Mouse (Mus musculus) ES-Bruce4 (cell line): ENCODE results near the gene Aars2. TPM values are rescaled to one million over a fixed set of nuclear protein-coding genes. Genes with fewer than 3 reads are reported as not detected.

Experiments used
- H3K27ac ChIP-seq: 2 replicates; pipeline ENCODE4 v1.5.1; 2012; ENCODE audit warnings: low read length, inconsistent platforms; ENCODE audit not compliant: insufficient read depth
- H3K27me3 ChIP-seq: 2 replicates; pipeline ENCODE4 v1.6.1; 2012; ENCODE audit warnings: mild to moderate bottlenecking, low read length, inconsistent platforms; ENCODE audit not compliant: control insufficient read depth, poor library complexity, insufficient read depth, severe bottlenecking
- H3K36me3 ChIP-seq: 2 replicates; pipeline ENCODE4 v1.6.1; 2012; ENCODE audit warnings: inconsistent platforms, mild to moderate bottlenecking, low read length, moderate library complexity; ENCODE audit not compliant: control insufficient read depth, poor library complexity, insufficient read depth, severe bottlenecking
- H3K4me1 ChIP-seq: one replicate; pipeline ENCODE4 v1.8.1; 2011; ENCODE audit warnings: low read length; ENCODE audit not compliant: control insufficient read depth, insufficient read depth
- H3K4me3 ChIP-seq: 2 replicates; pipeline ENCODE4 v1.5.1; 2011; ENCODE audit warnings: low read depth, mild to moderate bottlenecking, low read length
- H3K9ac ChIP-seq: 2 replicates; pipeline ENCODE4 v1.6.1; 2012; ENCODE audit warnings: low read depth, mild to moderate bottlenecking, inconsistent platforms; ENCODE audit not compliant: poor library complexity, severe bottlenecking
- H3K9me3 ChIP-seq: replicated peaks from 2 replicates; pipeline ENCODE4 v1.6.1; 2012; ENCODE audit warnings: mild to moderate bottlenecking, low read length, inconsistent platforms; ENCODE audit not compliant: control insufficient read depth, poor library complexity, insufficient read depth, severe bottlenecking
- CTCF ChIP-seq: IDR thresholded peaks from one replicate; pipeline ENCODE4 v1.8.1; 2011; ENCODE audit warnings: low read depth, low read length
- EP300 ChIP-seq: IDR thresholded peaks from 2 replicates; pipeline ENCODE4 v1.6.1; 2011; ENCODE audit warnings: low read depth, low read length; ENCODE audit not compliant: insufficient read depth
- POLR2A ChIP-seq: IDR thresholded peaks from one replicate; pipeline ENCODE4 v1.8.1; 2011; ENCODE audit warnings: low read length; ENCODE audit not compliant: insufficient read depth
- polyA plus RNA-seq: library from polyadenylated mRNA; stranded (reverse); fragments of >200 nt; gene quantifications from 2 replicates; pipeline ENCODE4 v1.2.4, GENCODE M21; 2011; ENCODE audit warnings: low read depth; ENCODE audit not compliant: missing spikeins, insufficient read depth, insufficient read length

The Aars2 gene
- polyA plus RNA-seq, 1 experiment: 18.1 TPM

GRCm38 (mm10) chr17:45566360-45567161 lies 59.9 kb downstream of the Aars2 start:
- Histone ChIP-seq H3K27ac (no peak overlapping the region), H3K9me3 (no peaks in the 10 kb centered on the region), H3K9ac (no peak overlapping the region), H3K4me1 (no peaks in the 10 kb centered on the region), H3K27me3 (no peaks in the 10 kb centered on the region), H3K4me3 (no peak overlapping the region), H3K36me3 (peaks cover 55% of the 10 kb centered on the region)
- TF ChIP-seq EP300: no peak
- TF ChIP-seq CTCF: no peak
- TF ChIP-seq POLR2A: no peak

- Histone ChIP-seq H3K9me3 (no peaks in the 10 kb centered on the region), H3K4me3 (no peak overlapping the region), H3K36me3 (peaks cover 61% of the 10 kb centered on the region), H3K27me3 (no peaks in the 10 kb centered on the region), H3K4me1 (no peaks in the 10 kb centered on the region), H3K9ac (no peak overlapping the region), H3K27ac (no peak overlapping the region)
- no peak for TF ChIP-seq CTCF
- TF ChIP-seq POLR2A: no peak
- no peak for TF ChIP-seq EP300
Measured at GRCm38 (mm10) chr17:45567162-45567601, 60.5 kb downstream of the Aars2 start.

- peaks cover 62% of the 10 kb centered on the region for H3K36me3 ChIP-seq
Measured at GRCm38 (mm10) chr17:45568990-45569389, 62.3 kb downstream of the Aars2 start.

GRCm38 (mm10) chr17:45569999-45570398 lies 63.4 kb downstream of the Aars2 start:
- H3K9ac ChIP-seq: no peak overlapping the region
- H3K4me3 ChIP-seq: no peak overlapping the region
- peaks cover 61% of the 10 kb centered on the region for H3K36me3 ChIP-seq
- TF ChIP-seq EP300: no peak
- TF ChIP-seq POLR2A: no peak
- no peak for TF ChIP-seq CTCF
- no peaks in the 10 kb centered on the region for H3K9me3 ChIP-seq
- no peaks in the 10 kb centered on the region for H3K27me3 ChIP-seq
- peak overlapping the region; percentile 60 for H3K27ac ChIP-seq
- no peaks in the 10 kb centered on the region for H3K4me1 ChIP-seq

More at GRCm38 (mm10) chr17:45568990-45569389, 62.3 kb downstream of the Aars2 start:
- TF ChIP-seq EP300: no peak
- no peak for TF ChIP-seq CTCF
- no peak for TF ChIP-seq POLR2A
- no peak overlapping the region for H3K4me3 ChIP-seq
- H3K27me3 ChIP-seq: no peaks in the 10 kb centered on the region
- no peaks in the 10 kb centered on the region for H3K9me3 ChIP-seq
- H3K9ac ChIP-seq: no peak overlapping the region
- H3K27ac ChIP-seq: peak overlapping the region; percentile 8; the same call in 1 of the 2 replicates
- H3K4me1 ChIP-seq: no peaks in the 10 kb centered on the region

Other genes starting within 250 kb of the Aars2 start
- gene Cdc5l, start 73.1 kb upstream of the Aars2 start, polyA plus RNA-seq: 135 and 137 TPM in 2 replicates
- gene Spats1, start 31.4 kb upstream of the Aars2 start, polyA plus RNA-seq: 3.0 and 3.2 TPM in 2 replicates
- not detected in 2 replicates for gene Tcte1, start 16.6 kb downstream of the Aars2 start, polyA plus RNA-seq
- 1.5 and 1.8 TPM in 2 replicates for gene Tmem151b, start 42.8 kb downstream of the Aars2 start, polyA plus RNA-seq
- 2.7 and 3.0 TPM in 2 replicates for gene Nfkbie, start 48.9 kb downstream of the Aars2 start, polyA plus RNA-seq
- 28.2 and 31.7 TPM in 2 replicates for gene Slc35b2, start 57.0 kb downstream of the Aars2 start, polyA plus RNA-seq
- 3,626 and 3,708 TPM in 2 replicates for gene Hsp90ab1, start 66.4 kb downstream of the Aars2 start, polyA plus RNA-seq
- gene Slc29a1, start 92.8 kb downstream of the Aars2 start, polyA plus RNA-seq: 132 and 134 TPM in 2 replicates
- 19.2 and 22.6 TPM in 2 replicates for gene Mymx, start 95.3 kb downstream of the Aars2 start, polyA plus RNA-seq
- 1.4 and 1.9 TPM in 2 replicates for gene Capn11, start 152.5 kb downstream of the Aars2 start, polyA plus RNA-seq
- 31.8 and 42.7 TPM in 2 replicates for gene Mrpl14, start 179.5 kb downstream of the Aars2 start, polyA plus RNA-seq
- 112 and 129 TPM in 2 replicates for gene Tmem63b, start 180.1 kb downstream of the Aars2 start, polyA plus RNA-seq
- not detected in 2 replicates for gene 1600014C23Rik, start 227.0 kb downstream of the Aars2 start, polyA plus RNA-seq